Mouse (Mus musculus) liver, adult 2 months (tissue): ENCODE results near the gene Auts2. TPM values are rescaled to one million over a fixed set of nuclear protein-coding genes. Genes with fewer than 3 reads are reported as not detected.

Experiments used
- DNase-seq: peaks from one replicate; pipeline ENCODE4 v3.0.0-alpha.2; 2011; ENCODE audit warnings: low read depth, low spot score; ENCODE audit errors: extremely low read depth
- H3K27ac ChIP-seq: fragments of 200-500 bp; replicated peaks from 2 replicates; pipeline ENCODE4 v1.5.1; 2012; ENCODE audit warnings: low read depth, mild to moderate bottlenecking, control low read depth, inconsistent platforms, low read length; ENCODE audit not compliant: insufficient read depth
- H3K27me3 ChIP-seq: fragments of 200-500 bp; 2 replicates; pipeline ENCODE4 v1.6.1; 2012; ENCODE audit warnings: mild to moderate bottlenecking, moderate library complexity, low read length, inconsistent platforms; ENCODE audit not compliant: control insufficient read depth, insufficient read depth
- H3K36me3 ChIP-seq: fragments of 200-500 bp; 2 replicates; pipeline ENCODE4 v1.6.1; 2012; ENCODE audit warnings: low read length, inconsistent platforms; ENCODE audit not compliant: control insufficient read depth, insufficient read depth
- H3K4me1 ChIP-seq: fragments of 200-500 bp; 2 replicates; pipeline ENCODE4 v1.6.1; 2011; ENCODE audit warnings: low read length; ENCODE audit not compliant: control insufficient read depth, insufficient read depth
- H3K4me3 ChIP-seq: fragments of 200-500 bp; 2 replicates; pipeline ENCODE4 v1.5.1; 2011; ENCODE audit warnings: low read depth, mild to moderate bottlenecking, control low read depth, low read length, moderate library complexity; ENCODE audit not compliant: insufficient read depth
- H3K79me2 ChIP-seq: fragments of 200-500 bp; 2 replicates; pipeline ENCODE4 v1.6.1; 2012; ENCODE audit warnings: inconsistent platforms, mild to moderate bottlenecking, low read length, moderate library complexity; ENCODE audit not compliant: control insufficient read depth, insufficient read depth
- H3K9ac ChIP-seq: fragments of 200-500 bp; 2 replicates; pipeline ENCODE4 v1.6.1; 2012; ENCODE audit warnings: low read depth, mild to moderate bottlenecking, control low read depth, inconsistent platforms, low read length
- CTCF ChIP-seq: fragments of 200-500 bp; IDR thresholded peaks from 2 replicates; pipeline ENCODE4 v1.5.1; 2011; ENCODE audit warnings: low read depth, low read length, control low read depth
- POLR2A ChIP-seq: fragments of 200-500 bp; IDR thresholded peaks from 2 replicates; pipeline ENCODE4 v1.6.1; 2011; ENCODE audit warnings: low read length, control low read depth; ENCODE audit not compliant: insufficient read depth; ENCODE audit errors: extremely low read depth
- WGBS: fragments of 180-500 bp; shearing (Covaris S2); methylation state at CpG from one replicate; pipeline ENCODE4 v1.1.7; 2018; 5-methylcytosine and 5-hydroxymethylcytosine counted together
- polyA plus RNA-seq: library from polyadenylated mRNA; depleted of rRNA; stranded (reverse); fragments of >200 nt; gene quantifications from 2 replicates; pipeline ENCODE4 v1.2.3, GENCODE M21; 2012
- total RNA-seq: library from RNA; depleted of rRNA; stranded (reverse); fragments of >200 nt; gene quantifications from 2 replicates; pipeline ENCODE4 v1.2.3, GENCODE M21; 2014

Gene Auts2
- total and polyA plus RNA-seq, 2 experiments: 0.37 to 0.51 TPM

- Histone ChIP-seq H3K4me3 (no peak overlapping the region), H3K27ac (no peak overlapping the region), H3K9ac (no peak overlapping the region), H3K4me1 (no peaks in the 10 kb centered on the region), H3K36me3 (no peaks in the 10 kb centered on the region), H3K27me3 (no peaks in the 10 kb centered on the region), H3K79me2 (no peaks in the 10 kb centered on the region)
- DNase-seq: no peak
- TF ChIP-seq POLR2A (no peak), CTCF (no peak)
- WGBS: 82% methylated on average over 6 of the region's 6 CpGs
These were observed 898.8 kb downstream of the Auts2 start for GRCm38 (mm10) chr5:131644331-131644730.

GRCm38 (mm10) chr5:131643176-131644174 lies 899.7 kb downstream of the Auts2 start:
- 82% methylated on average over 23 of the region's 23 CpGs for WGBS
- Histone ChIP-seq H3K4me3 (no peak overlapping the region), H3K9ac (no peak overlapping the region), H3K27me3 (no peaks in the 10 kb centered on the region), H3K79me2 (no peaks in the 10 kb centered on the region), H3K27ac (no peak overlapping the region), H3K4me1 (no peaks in the 10 kb centered on the region), H3K36me3 (no peaks in the 10 kb centered on the region)
- TF ChIP-seq CTCF (no peak), POLR2A (no peak)
- no peak for DNase-seq

- no peak overlapping the region for H3K27ac ChIP-seq
- no peaks in the 10 kb centered on the region for H3K79me2 ChIP-seq
- H3K9ac ChIP-seq: no peak overlapping the region
- no peaks in the 10 kb centered on the region for H3K27me3 ChIP-seq
- no peaks in the 10 kb centered on the region for H3K36me3 ChIP-seq
- no peak for DNase-seq
- no peak overlapping the region for H3K4me3 ChIP-seq
- H3K4me1 ChIP-seq: no peaks in the 10 kb centered on the region
- WGBS: 93% methylated on average over 2 of the region's 2 CpGs
- TF ChIP-seq CTCF (no peak), POLR2A (no peak)
These were observed 900.4 kb downstream of the Auts2 start for GRCm38 (mm10) chr5:131642752-131643151.

GRCm38 (mm10) chr5:131636431-131636830 lies 906.7 kb downstream of the Auts2 start:
- H3K79me2 ChIP-seq: no peaks in the 10 kb centered on the region
- H3K27me3 ChIP-seq: no peaks in the 10 kb centered on the region
- H3K9ac ChIP-seq: no peak overlapping the region
- WGBS: 69% methylated on average over 5 of the region's 5 CpGs
- no peaks in the 10 kb centered on the region for H3K4me1 ChIP-seq
- DNase-seq: no peak
- no peak for TF ChIP-seq CTCF
- TF ChIP-seq POLR2A: no peak
- H3K4me3 ChIP-seq: no peak overlapping the region
- H3K36me3 ChIP-seq: no peaks in the 10 kb centered on the region
- no peak overlapping the region for H3K27ac ChIP-seq

- no peak overlapping the region for H3K9ac ChIP-seq
- H3K4me1 ChIP-seq: no peaks in the 10 kb centered on the region
- 93% methylated on average over 7 of the region's 7 CpGs for WGBS
- H3K4me3 ChIP-seq: no peak overlapping the region
- no peaks in the 10 kb centered on the region for H3K27me3 ChIP-seq
- H3K36me3 ChIP-seq: no peaks in the 10 kb centered on the region
- no peak overlapping the region for H3K27ac ChIP-seq
- no peak for TF ChIP-seq POLR2A
- no peak for TF ChIP-seq CTCF
- no peaks in the 10 kb centered on the region for H3K79me2 ChIP-seq
- DNase-seq: no peak
These were observed 908.4 kb downstream of the Auts2 start for GRCm38 (mm10) chr5:131634731-131635130.

GRCm38 (mm10) chr5:131631998-131632379 lies 911.2 kb downstream of the Auts2 start:
- H3K27ac ChIP-seq: no peak overlapping the region
- 84% methylated on average over 4 of the region's 4 CpGs for WGBS
- H3K36me3 ChIP-seq: no peaks in the 10 kb centered on the region
- H3K27me3 ChIP-seq: no peaks in the 10 kb centered on the region
- no peaks in the 10 kb centered on the region for H3K4me1 ChIP-seq
- DNase-seq: no peak
- no peaks in the 10 kb centered on the region for H3K79me2 ChIP-seq
- H3K9ac ChIP-seq: no peak overlapping the region
- H3K4me3 ChIP-seq: no peak overlapping the region
- no peak for TF ChIP-seq CTCF
- TF ChIP-seq POLR2A: no peak
